Mouse (Mus musculus) E14TG2a.4 (cell line): ENCODE measurements around the gene Imp3.

Experiments
- H3K27me3 ChIP-seq: 2 replicates; pipeline ENCODE4 v1.6.1; 2014; ENCODE audit warnings: low read length, control low read depth; ENCODE audit not compliant: insufficient read depth
- H3K36me3 ChIP-seq: 2 replicates; pipeline ENCODE4 v1.6.1; 2014; ENCODE audit warnings: low read length, control low read depth; ENCODE audit not compliant: insufficient read depth
- H3K4me1 ChIP-seq: replicated peaks from 2 replicates; pipeline ENCODE4 v1.6.1; 2014; ENCODE audit warnings: low read depth, low read length, control low read depth
- H3K4me3 ChIP-seq: replicated peaks from 2 replicates; pipeline ENCODE4 v1.5.1; 2014; ENCODE audit warnings: mild to moderate bottlenecking, low read length
- H3K9me3 ChIP-seq: 2 replicates; pipeline ENCODE4 v1.6.1; 2014; ENCODE audit warnings: low read length, control low read depth
- CTCF ChIP-seq: conservative IDR thresholded peaks from 2 replicates; pipeline ENCODE4 v1.5.1; 2014; ENCODE audit warnings: low read length
- NANOG ChIP-seq: IDR thresholded peaks from 2 replicates; pipeline ENCODE4 v1.6.1; 2014; ENCODE audit warnings: borderline replicate concordance, low read length, mixed read lengths
- POU5F1 ChIP-seq: IDR thresholded peaks from 2 replicates; pipeline ENCODE4 v1.6.1; 2014; ENCODE audit warnings: low read length, borderline replicate concordance

The Imp3 gene

DNA sequence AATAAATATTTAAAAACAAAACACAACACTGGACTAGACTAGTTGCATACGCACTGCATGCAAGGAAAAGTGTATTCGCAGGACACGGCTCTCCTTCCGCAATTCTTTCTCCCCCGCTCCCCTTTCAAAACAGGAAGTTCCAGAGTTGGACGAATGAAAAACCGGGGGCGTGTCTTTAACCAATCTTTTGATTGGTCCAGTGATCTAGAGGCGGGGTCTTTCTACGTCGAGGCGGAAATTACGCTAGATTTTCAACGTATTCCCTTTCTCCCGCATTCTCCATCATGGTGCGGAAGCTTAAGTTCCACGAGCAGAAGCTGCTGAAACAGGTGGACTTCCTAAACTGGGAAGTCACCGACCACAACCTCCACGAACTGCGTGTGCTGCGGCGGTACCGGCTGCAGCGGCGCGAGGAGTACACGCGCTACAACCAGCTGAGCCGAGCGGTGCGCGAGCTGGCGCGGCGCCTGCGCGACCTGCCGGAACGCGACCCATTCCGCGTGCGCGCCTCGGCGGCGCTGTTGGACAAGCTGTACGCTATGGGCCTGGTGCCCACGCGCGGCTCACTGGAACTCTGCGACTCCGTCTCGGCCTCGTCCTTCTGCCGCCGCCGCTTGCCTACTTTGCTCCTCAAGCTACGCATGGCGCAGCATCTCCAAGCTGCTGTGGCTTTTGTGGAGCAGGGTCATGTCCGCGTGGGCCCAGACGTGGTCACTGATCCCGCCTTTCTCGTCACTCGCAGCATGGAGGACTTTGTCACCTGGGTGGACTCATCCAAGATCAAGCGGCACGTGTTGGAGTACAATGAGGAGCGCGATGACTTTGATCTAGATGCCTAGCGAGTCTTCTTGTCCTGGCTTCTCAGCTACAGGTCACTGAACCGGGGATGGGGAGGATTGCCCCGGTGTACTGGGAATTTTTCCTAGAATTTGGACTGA is at the start of gene Imp3:
TSS of gene Imp3 (plus strand) at position 253 of the 938 bp plus-strand sequence.
- Histone ChIP-seq H3K9me3 (no peaks in the 10 kb centered on the region), H3K27me3 (no peaks in the 10 kb centered on the region), H3K4me3 (peak within 1 kb of the TSS; percentile 99), H3K36me3 (peaks cover 28% of the 10 kb centered on the region), H3K4me1 (peaks cover 34% of the 10 kb centered on the region)
- TF ChIP-seq CTCF (no peak), NANOG (no peak), POU5F1 (no peak)

DNA sequence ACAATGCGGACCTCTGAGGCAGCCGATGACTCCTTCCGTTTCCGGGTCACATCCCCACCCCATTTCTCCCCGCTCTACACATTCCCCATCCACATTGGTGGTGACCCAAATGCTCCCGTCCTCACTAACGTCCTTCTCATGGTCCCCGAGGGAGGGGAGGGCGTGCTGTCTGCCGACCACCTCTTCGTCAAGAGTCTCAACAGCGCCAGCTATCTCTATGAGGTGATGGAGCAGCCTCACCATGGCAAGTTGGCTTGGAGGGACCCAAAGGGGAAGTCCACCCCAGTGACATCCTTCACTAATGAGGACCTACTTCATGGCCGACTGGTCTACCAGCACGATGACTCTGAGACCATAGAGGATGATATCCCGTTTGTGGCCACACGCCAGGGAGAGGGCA is 49.7 kb upstream of the Imp3 start:
- TF ChIP-seq POU5F1 (no peak), NANOG (no peak), CTCF (no peak)
- no peaks in the 10 kb centered on the region for H3K36me3 ChIP-seq
- peaks cover 52% of the 10 kb centered on the region for H3K27me3 ChIP-seq
- H3K4me3 ChIP-seq = no peak overlapping the region
- peaks cover 33% of the 10 kb centered on the region for H3K4me1 ChIP-seq
- H3K9me3 ChIP-seq = no peaks in the 10 kb centered on the region

DNA sequence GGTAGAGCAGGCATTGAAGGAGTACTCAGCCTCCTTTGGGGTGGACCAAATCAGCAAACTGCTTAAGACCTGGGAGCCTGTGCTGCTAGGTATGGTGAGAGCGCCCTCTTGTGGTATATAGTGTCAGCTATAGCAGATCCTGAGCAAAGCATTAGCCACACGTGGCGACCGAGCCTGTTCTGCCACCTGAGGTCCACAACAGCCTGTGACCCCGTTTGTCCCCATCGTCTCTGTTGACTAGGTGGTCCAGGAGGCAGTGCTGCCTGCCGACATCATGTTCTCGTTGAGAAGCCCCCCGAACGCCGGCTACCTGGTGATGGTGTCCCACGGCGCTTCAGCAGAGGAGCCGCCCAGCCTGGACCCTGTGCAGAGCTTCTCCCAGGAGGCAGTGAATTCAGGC is 47.5 kb upstream of the Imp3 start:
- Histone ChIP-seq H3K27me3 (peaks cover 60% of the 10 kb centered on the region), H3K36me3 (no peaks in the 10 kb centered on the region), H3K4me3 (peak overlapping the region; percentile 74), H3K4me1 (peaks cover 48% of the 10 kb centered on the region), H3K9me3 (no peaks in the 10 kb centered on the region)
- TF ChIP-seq NANOG = no peak
- peak; percentile 68 for TF ChIP-seq CTCF

DNA sequence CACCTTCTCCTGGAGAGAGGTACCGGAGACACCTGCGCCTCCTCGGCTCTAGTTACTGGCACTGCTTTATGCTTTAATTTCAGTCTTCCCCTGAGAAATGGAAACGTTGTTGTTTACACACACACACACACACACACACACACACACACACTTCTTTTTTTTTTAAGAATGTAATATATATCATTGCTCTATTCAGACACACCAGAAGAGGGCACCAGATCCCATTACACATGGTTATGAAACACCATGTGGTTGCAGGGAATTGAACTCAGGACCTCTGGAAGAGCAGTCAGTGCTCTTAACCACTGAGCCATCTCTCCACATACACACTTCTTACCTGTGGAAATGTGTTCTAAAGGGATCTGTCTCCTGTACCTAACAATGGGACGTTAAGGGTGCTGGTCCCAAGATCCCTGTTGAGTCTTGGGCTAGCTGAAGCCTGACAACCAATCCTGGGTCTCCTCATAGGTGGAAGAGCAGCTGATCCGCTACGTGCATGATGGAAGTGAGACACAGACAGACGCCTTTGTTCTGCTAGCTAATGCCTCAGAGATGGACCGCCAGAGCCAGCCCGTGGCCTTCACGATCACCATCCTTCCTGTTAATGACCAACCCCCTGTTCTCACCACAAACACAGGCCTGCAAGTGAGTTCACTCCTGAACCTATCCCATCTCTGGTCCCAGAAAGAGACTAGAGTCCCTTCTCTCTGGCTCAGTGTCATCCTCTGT is 46.6 kb upstream of the Imp3 start:
- no peaks in the 10 kb centered on the region for H3K9me3 ChIP-seq
- peaks cover 44% of the 10 kb centered on the region for H3K4me1 ChIP-seq
- H3K4me3 ChIP-seq = peak overlapping the region; percentile 74; the same call in 1 of the 2 replicates
- H3K27me3 ChIP-seq = peaks cover 61% of the 10 kb centered on the region
- no peaks in the 10 kb centered on the region for H3K36me3 ChIP-seq
- TF ChIP-seq CTCF = no peak; the same call in 1 of the 2 replicates

DNA sequence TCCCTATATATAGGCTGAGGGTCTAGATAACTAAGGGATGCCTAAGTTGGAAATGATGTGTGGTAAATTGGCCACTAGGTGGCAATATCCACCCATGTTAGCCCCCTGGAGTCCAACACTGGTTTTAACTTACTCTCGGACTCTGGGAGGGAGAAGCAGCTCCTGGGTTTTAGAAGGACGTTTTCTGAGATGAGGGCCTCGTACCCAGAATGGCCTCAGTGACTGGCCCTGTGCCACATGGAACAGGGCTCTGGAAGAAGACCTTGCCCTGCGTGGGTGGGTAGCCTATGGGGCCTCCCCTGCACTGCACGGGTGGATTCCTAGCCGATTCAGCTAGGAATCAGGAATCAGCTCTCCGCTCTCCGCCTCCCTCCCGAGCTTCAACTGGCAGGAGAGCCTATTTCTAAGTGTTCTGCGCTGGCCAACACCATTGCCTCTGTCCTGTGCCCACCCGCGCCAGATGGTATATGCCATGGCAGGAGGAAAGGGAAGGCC is 45.7 kb upstream of the Imp3 start:
- Histone ChIP-seq H3K9me3 (no peaks in the 10 kb centered on the region), H3K36me3 (no peaks in the 10 kb centered on the region), H3K4me3 (peak overlapping the region; percentile 66), H3K4me1 (peaks cover 43% of the 10 kb centered on the region), H3K27me3 (peaks cover 67% of the 10 kb centered on the region)
- TF ChIP-seq NANOG (no peak), CTCF (peak; percentile 66), POU5F1 (no peak)

DNA sequence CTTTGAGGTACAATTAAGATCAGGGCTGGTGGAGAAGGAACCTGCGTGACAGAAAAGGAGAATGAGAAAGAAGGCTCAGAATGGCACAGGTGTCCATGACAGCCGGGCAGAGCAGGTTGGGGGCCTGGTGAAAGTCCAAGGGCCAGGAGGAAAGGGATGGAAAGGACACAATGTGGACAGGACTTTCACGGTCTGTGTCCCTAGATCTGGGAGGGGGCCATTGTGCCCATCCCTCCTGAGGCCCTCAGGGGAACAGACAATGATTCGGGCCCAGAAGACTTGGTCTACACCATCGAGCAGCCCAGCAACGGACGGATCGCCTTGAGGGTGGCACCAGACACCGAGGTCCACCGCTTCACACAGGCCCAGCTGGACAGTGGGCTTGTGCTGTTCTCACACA is 45.2 kb upstream of the Imp3 start:
- Histone ChIP-seq H3K27me3 (peaks cover 72% of the 10 kb centered on the region), H3K4me3 (peak overlapping the region; percentile 66), H3K4me1 (peaks cover 44% of the 10 kb centered on the region), H3K9me3 (no peaks in the 10 kb centered on the region), H3K36me3 (no peaks in the 10 kb centered on the region)
- TF ChIP-seq POU5F1 (no peak), CTCF (no peak), NANOG (no peak)

DNA sequence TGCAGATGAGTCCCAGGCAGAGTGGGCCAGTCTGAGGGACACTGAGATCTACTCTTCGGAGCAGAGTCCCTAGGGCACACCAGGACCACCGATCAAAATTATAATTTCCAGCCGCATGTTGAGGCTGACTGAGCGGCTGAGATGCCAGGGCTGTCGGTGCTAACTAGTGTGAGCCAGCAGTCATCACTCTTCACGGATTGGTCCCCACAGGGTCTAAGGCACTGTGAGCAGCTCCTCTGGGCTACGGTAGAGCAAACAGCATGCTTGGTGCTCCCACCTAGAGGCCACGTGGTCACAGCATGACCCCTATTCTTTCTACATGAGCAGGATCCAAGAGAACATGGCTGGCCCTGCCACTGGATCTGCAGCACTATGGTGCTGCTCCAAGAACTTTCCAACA is 44.0 kb upstream of the Imp3 start:
- no peaks in the 10 kb centered on the region for H3K36me3 ChIP-seq
- H3K4me3 ChIP-seq = peak overlapping the region; percentile 20; the same call in 1 of the 2 replicates
- no peaks in the 10 kb centered on the region for H3K9me3 ChIP-seq
- TF ChIP-seq NANOG = no peak
- no peak for TF ChIP-seq POU5F1
- TF ChIP-seq CTCF = no peak
- H3K4me1 ChIP-seq = peaks cover 56% of the 10 kb centered on the region
- peaks cover 66% of the 10 kb centered on the region for H3K27me3 ChIP-seq

DNA sequence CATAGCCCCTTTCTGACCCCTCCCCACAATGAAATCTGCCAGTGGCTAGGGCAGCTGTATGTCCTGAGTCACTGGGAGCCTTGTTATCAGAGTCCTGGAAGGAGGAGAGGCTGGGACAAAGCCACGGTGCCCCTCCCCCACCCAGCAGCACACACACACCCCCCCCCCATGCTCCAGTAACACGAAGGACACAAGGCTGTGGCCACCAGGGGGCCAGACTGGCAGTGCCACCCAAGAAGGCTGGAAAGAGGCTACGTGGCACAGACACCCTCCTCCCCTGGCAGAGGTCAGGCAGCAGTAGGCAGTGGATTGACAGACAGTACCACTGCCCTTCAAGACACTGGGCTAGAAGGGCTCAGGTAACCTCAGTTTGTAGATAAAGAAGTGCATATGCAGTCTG is 43.3 kb upstream of the Imp3 start:
- no peak for TF ChIP-seq NANOG
- no peak for TF ChIP-seq POU5F1
- TF ChIP-seq CTCF = no peak
- no peaks in the 10 kb centered on the region for H3K9me3 ChIP-seq
- H3K4me3 ChIP-seq = no peak overlapping the region
- H3K4me1 ChIP-seq = peaks cover 58% of the 10 kb centered on the region
- H3K36me3 ChIP-seq = no peaks in the 10 kb centered on the region
- peaks cover 65% of the 10 kb centered on the region for H3K27me3 ChIP-seq
